Mouse (Mus musculus) bone marrow macrophage, adult 2 months (primary cell): Measurements from ENCODE around the gene 1110051M20Rik. TPM values are rescaled to one million over a fixed set of nuclear protein-coding genes. Genes with fewer than 3 reads are reported as not detected.
A peak's percentile ranks its signal among the peaks of the same experiment; 100 is the strongest.

Experiments used
- H3K27ac ChIP-seq: 2 replicates; pipeline ENCODE4 v1.5.1; 2012; ENCODE audit warnings: low read depth, low read length; ENCODE audit not compliant: insufficient read depth
- H3K4me1 ChIP-seq: 2 replicates; pipeline ENCODE4 v1.6.1; 2012; ENCODE audit warnings: low read length; ENCODE audit not compliant: control insufficient read depth, insufficient read depth
- H3K4me3 ChIP-seq: 2 replicates; pipeline ENCODE4 v1.5.1; 2012; ENCODE audit warnings: mild to moderate bottlenecking, low read length, moderate library complexity; ENCODE audit not compliant: insufficient read depth
- CTCF ChIP-seq: IDR thresholded peaks from 2 replicates; pipeline ENCODE4 v1.5.1; 2012; ENCODE audit warnings: low read depth, mild to moderate bottlenecking, low read length, moderate library complexity
- POLR2A ChIP-seq: IDR thresholded peaks from 2 replicates; pipeline ENCODE4 v1.6.1; 2012; ENCODE audit warnings: mild to moderate bottlenecking, low read depth, low read length, borderline replicate concordance
- polyA plus RNA-seq: library from polyadenylated mRNA; stranded (reverse); fragments of >200 nt; gene quantifications from 2 replicates; pipeline ENCODE4 v1.2.4, GENCODE M21; 2012; ENCODE audit not compliant: missing spikeins, insufficient read depth, insufficient read length

The 1110051M20Rik gene
- polyA plus RNA-seq, 1 experiment = 14.2 TPM

DNA sequence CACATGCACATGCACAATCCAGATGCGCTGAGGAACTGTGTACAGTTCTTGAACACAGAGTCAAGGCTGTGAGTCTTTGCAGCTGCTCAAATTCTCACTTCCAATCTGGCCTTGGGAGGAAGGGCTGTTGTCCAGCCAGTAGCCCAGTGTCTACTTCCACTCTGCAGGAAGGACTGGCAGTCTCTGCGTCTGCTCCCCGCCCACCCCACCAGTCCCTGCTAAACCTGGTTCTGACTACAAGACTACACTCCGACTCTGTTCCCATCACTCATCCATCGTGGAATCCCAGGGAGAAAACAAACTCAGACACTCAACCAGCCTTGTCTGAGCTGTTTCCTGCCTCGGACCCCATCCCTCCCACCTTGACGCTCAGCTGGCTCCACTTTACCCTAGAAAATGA lies 31.3 kb upstream of the 1110051M20Rik start:
- TF ChIP-seq CTCF (no peak), POLR2A (no peak)
- Histone ChIP-seq H3K4me3 (no peak overlapping the region), H3K4me1 (peaks cover 11% of the 10 kb centered on the region), H3K27ac (no peak overlapping the region)

DNA sequence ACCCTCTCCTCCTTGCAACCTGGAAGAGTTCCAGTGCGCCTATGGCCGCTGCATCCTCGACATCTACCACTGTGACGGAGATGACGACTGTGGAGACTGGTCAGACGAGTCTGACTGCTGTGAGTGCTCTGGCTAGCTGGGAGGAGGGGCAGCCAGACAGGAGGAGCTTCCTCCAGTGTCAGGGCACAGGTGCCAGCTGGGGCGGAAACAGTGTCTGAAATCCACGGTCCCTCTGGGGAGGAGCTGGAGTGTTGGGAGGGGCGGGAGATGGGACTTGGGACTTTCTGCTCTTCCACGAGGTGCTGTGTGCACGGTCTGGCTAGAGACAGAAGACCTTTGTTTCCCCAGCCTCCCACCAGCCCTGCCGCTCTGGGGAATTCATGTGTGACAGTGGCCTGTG lies 29.9 kb upstream of the 1110051M20Rik start:
- Histone ChIP-seq H3K4me1 (peaks cover 11% of the 10 kb centered on the region), H3K27ac (no peak overlapping the region), H3K4me3 (no peak overlapping the region)
- no peak for TF ChIP-seq CTCF
- TF ChIP-seq POLR2A = no peak

DNA sequence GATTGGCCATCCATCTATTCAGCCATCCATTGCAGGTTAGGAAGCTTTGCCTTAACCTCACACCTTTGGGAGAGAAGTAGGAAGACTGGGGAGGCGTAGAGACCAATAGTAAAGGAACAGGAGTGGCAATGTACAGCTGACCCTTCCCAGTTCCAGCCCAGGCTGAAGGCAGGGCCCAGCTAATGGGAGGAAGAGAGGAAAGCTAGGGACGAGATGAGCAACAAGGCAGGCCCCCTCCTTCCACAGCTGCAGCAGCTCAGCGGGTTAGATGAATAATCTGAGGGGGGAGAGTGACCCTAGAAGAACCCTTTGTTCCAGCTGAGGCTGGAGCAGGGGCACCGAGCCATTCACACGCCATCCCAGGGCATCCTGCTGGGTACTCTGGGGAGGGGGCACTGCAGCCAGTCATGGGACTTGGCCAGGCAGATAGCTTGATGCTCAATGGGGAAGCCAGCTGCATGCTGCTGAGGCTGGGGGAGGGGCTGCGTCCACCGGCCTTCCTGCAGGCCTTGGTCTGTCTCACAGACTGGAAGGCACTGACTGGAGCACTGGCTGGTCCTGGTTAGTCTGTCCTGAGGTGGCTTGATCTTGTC lies 25.6 kb upstream of the 1110051M20Rik start:
- H3K4me1 ChIP-seq = no peaks in the 10 kb centered on the region
- H3K27ac ChIP-seq = no peak overlapping the region
- TF ChIP-seq CTCF = no peak
- TF ChIP-seq POLR2A = no peak
- no peak overlapping the region for H3K4me3 ChIP-seq

DNA sequence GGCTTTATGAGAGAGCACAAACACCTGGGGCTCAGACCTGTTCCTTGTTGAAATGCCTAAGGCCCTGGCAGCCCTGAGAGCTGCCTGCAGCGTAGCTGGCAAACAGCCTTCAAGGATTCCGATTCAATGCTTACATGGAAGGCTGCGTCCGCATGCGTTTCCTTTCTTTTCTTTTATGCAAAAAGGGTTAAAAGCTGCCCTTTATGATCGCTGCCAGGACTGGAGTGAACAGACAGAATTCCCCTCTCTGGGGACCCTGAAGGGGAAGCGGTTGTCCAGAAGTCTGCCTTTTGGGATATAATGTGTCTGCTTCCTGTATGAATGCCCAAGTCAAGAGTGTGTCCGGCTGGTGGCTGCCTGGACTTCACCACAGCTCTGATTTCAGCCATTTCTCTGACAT lies 23.1 kb upstream of the 1110051M20Rik start:
- no peak overlapping the region for H3K4me3 ChIP-seq
- H3K4me1 ChIP-seq = no peaks in the 10 kb centered on the region
- TF ChIP-seq CTCF = no peak
- TF ChIP-seq POLR2A = no peak

DNA sequence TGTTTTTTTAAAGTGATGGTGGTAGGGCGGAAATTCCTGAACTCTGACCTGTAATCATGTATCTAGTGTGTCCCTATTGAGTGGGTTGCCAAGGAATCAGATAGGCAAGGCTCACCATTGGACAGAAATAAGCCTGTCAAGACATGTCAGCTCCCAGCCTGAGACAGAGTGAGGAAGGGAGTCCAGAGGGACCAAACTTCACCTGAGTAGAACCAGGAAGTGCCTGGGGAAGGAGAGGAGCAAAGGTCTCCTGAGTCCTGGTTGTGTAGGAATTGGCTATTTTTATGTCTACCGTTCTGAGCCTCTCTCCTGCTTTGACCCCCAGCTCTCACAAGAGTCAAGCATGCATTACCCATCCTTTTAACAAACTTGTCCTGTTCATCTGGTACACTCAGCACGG lies 21.4 kb upstream of the 1110051M20Rik start:
- H3K4me3 ChIP-seq = no peak overlapping the region
- no peak overlapping the region for H3K27ac ChIP-seq
- TF ChIP-seq POLR2A = no peak
- no peak for TF ChIP-seq CTCF
- no peaks in the 10 kb centered on the region for H3K4me1 ChIP-seq

More for the DNA sequence above, 23.1 kb upstream of the 1110051M20Rik start:
- no peak overlapping the region for H3K27ac ChIP-seq

DNA sequence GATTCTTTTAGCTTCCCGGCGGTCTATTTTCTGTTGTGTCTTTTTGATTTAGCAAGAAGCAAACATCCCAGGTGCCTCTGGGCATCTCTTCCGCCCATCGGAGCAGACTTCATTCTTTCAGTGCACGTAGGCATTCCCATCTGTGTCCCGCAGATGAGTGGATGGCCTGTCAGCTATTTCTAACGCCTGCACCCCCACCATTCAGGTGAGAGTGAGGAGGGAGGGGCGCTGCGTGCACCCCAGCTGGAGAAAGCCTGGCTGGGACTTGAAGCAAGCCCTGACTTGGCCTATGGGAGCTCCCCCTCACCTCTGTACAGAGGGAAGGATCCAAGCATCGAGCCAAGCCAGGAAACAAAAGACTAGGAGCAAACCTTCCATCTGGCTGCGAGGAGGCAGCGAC lies 18.2 kb upstream of the 1110051M20Rik start:
- no peak overlapping the region for H3K27ac ChIP-seq
- H3K4me1 ChIP-seq = peaks cover 5% of the 10 kb centered on the region; the same call in 1 of the 2 replicates
- H3K4me3 ChIP-seq = no peak overlapping the region
- TF ChIP-seq POLR2A (no peak), CTCF (no peak)

DNA sequence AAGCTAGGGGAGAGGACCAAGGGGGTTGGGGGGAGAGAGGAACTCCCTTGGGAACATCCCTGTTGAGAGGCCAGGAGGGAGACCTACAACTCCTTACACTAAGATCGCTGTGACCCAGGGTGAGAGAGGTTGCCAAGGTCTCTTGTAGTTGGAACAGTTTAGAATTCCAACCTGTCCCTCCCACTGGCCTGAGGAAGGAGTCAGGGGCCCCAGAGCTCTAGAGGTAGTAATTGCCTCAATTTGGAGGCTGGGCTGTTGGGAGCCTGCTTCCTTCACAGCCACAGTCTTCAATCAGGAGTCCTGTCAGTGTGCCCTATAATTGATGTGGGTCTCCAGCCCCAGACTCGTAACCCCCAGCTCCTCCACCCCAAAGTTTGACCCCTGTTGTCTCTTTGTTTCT lies 17.7 kb upstream of the 1110051M20Rik start:
- no peak overlapping the region for H3K27ac ChIP-seq
- H3K4me3 ChIP-seq = no peak overlapping the region
- no peak for TF ChIP-seq CTCF
- TF ChIP-seq POLR2A = no peak
- H3K4me1 ChIP-seq = peaks cover 5% of the 10 kb centered on the region; the same call in 1 of the 2 replicates

DNA sequence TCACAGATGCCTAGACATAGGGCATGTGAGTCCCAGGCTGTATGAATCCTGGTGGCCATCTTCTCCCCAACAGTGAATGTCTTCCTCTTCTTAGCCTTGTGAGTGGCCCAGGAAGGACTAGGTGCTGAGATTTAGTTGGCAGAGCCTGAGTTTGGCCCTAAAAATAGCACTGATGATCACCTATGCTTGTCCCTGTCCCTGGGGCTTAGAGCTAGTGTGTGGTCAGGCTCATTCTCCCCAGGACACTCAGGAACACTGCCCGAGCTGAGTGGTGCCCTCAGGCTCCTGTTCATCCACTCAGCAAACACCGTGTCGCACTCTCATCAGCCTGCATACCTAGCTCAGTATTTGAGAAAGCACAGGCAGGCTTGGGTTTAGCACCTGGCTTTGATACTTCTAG lies 16.8 kb upstream of the 1110051M20Rik start:
- H3K4me1 ChIP-seq = peaks cover 5% of the 10 kb centered on the region; the same call in 1 of the 2 replicates
- H3K27ac ChIP-seq = no peak overlapping the region
- no peak overlapping the region for H3K4me3 ChIP-seq
- TF ChIP-seq CTCF (no peak), POLR2A (no peak)

DNA sequence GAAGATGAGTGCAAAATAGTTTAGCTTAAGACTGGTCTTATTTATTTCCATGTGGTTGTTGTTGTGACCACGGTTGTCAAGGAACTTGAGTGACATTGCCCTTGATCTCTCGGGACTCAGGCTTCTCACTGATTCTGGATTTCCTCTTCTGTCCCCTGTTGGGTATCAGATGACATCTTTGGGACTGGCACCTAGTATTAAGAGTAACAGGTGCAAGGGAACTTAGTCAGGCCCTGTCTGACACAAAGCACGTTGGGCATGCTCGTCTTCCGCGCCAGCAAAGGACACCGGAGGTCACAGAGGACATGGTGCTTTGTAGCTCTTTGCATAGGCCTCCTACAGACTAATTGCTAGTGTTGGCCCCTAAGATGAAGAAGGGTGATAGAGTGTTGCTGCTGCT lies 16.3 kb upstream of the 1110051M20Rik start:
- Histone ChIP-seq H3K4me3 (no peak overlapping the region), H3K4me1 (peaks cover 5% of the 10 kb centered on the region; the same call in 1 of the 2 replicates), H3K27ac (no peak overlapping the region)
- no peak for TF ChIP-seq POLR2A
- no peak for TF ChIP-seq CTCF

DNA sequence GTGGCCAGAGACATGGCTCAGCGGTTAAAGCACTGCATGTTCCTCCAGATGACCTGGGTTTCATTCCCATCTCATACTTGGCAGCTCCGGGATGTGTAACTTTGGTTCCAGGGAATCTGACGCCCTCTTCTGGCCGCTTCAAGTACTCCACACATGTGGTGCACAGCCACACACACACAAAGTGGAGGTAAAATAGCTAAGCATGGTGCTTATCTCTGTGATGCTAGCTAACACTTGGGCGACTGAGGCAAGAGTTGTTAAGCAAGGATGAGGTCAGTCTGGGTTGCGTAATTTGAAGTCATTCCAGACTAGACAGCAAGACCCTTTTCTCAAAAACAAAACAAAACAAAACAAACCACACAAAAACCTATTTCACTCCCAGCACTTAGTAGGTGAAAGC lies 15.6 kb upstream of the 1110051M20Rik start:
- Histone ChIP-seq H3K27ac (no peak overlapping the region), H3K4me1 (peaks cover 5% of the 10 kb centered on the region; the same call in 1 of the 2 replicates)
- TF ChIP-seq CTCF (no peak), POLR2A (no peak)

DNA sequence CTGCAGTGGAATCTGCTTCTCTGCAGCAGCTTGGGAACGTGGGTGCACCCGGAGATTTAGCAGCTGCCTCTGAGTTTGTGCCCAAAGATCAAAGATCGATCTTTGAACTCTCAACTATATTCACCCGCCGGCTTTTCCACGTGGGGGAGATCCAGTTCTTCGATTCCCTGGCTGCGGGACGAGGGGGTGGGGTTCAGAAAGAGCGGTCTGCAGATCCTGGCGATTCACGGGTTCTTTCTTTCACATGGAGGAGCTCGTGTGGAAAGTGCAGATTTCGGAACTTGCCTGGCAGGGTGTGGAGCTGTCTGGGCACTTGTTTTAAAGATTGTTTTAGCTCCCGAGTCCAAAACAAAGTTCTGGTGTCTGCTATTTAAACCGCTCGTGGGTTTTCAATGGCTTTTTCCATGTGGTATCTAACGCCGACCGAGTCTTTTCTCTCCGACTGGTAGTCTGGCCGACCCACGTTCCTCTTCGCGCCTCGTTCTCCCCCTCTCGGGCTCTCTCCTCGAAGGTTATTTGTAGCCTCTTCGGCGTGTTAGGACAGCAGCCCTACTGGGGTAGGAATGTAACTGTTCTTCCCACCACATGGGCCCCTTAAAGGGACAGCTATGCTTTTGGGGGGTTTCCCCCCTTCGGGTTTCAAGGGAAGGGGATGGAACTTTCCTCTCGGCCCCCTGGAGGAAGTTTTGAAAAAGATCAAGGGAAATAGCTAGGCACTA lies 14.3 kb upstream of the 1110051M20Rik start:
- Histone ChIP-seq H3K27ac (no peak overlapping the region), H3K4me3 (peak overlapping the region; percentile 67), H3K4me1 (peaks cover 5% of the 10 kb centered on the region; the same call in 1 of the 2 replicates)
- TF ChIP-seq CTCF (no peak; the same call in 1 of the 2 replicates), POLR2A (no peak)

More for the DNA sequence above, 15.6 kb upstream of the 1110051M20Rik start:
- no peak overlapping the region for H3K4me3 ChIP-seq
